Mouse (Mus musculus) c-Kit-positive CD71-positive TER-119-positive erythroid progenitor cells, embryonic 14.5 days (primary cell): ENCODE data around the gene Dis3.
A peak's percentile ranks its signal among the peaks of the same experiment; 100 is the strongest.

Experiments
- DNase-seq: peaks from one replicate; pipeline ENCODE4 v3.0.0-alpha.2; 2013; ENCODE audit warnings: low spot score

Dis3 gene

DNA sequence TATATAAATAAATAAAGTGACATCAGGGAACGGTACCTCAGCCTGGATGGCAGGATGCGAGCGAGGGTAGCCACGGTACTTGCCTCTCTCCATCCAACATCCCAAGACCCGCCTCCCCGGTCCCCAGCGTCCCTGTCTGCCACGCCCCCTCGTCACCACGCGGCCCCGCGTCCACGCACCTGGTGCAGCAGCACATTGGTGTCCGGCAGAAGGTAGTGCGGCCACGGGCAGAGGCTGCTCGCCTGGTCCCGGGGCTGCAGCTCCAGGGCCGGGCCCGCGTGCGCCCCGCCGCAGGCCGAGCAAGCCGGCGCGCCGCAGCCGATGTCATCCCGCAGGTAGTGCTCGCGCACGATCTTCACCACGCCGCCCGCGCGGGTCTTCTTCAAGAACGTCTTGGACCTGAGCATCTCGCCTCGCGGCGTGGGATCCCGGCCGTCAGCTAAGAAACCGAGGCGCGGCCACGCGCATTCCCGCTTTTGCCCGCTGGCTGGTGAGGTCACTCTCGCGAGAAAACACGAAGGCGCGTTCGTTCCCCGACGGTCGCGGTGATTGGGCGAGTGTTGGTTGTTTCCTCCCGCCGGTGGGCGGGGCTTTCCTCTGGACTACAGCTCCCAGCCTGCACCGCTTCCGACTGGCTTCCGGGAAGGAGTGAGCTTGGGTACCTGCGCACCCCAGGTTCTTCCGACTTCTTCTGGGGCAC lies at the start of gene Dis3, which contains the start of gene Pibf1:
TSS of gene Dis3 (minus strand) at position 504 of the 700 bp plus-strand sequence.
TSS of gene Pibf1 (plus strand) at position 158 of the 700 bp plus-strand sequence.
- peak; percentile 98 for DNase-seq

DNA sequence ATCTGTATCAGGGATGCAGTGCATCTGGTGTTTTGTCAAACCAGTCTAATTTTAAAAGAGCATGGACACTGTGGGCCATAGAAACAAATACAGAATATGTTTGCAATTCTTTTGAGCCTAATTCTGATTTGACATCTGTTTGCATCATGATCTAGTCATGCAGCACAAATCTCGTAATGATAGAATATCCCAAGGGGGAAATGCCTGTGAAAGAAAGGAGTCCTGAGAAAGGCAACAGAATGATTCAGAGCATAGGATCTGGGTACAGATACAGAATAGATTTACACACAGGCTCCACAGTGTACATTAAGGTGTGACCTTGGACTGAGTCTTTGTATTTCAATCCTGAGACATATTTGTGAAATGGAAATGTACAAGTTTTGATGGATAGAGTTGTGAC lies 47.3 kb upstream of the Dis3 start:
- DNase-seq = no peak

DNA sequence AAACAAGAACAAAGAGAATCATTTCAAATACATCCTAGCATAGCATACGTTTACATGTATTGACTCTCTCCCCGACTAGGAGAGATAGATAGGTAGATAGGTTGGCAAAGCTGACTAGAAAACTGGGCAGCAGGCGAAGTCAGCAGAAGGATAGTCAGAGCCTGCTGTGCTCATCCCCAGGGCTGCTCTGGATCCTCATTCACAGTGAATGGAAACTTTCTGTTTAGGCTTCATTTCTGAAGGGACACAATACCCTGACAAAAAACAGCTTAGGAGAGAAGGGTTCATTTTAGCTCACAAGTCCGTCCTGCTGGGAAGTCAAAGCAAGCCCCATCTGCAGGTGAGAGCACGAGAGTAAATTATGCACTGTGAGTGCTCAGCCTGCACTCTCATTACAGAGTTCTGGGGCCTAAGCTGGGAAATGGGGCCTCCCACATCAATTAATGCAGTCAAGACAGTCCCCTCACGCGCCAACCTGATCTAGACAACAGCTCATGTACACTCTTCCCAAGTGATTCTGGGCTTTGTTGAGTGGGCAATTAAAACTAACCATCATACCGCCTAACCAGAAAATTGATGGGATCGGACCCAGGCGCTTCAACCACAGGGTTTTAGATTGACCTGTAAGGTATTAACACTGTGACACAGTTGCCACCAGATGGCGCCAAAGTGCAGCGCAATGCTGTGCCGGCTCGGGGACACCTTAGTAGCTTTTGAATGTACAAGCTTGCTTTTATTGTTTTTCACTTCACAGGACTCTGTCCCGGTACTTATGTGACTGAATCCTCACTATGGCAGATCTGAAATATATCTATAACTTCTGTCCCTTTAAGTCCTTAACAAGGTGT lies 42.4 kb upstream of the Dis3 start:
- DNase-seq = peak; percentile 75

DNA sequence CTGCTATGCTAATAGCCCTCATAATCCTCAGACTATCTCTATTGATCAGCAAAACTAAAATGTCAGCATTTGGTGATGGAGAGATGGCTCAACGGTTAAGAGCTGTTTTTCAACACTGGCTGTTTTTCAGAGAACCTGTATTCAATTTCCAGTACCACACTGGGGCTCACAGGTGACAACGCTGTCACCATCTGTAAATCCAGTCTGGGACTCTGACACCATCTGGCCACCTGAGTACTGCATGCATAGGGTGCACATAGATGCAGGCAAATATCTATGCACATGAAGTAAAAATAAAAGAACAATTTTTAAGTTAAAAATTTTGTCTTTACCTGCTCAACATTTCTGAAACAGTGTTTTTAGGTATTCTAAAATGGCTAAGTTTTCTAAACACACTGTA lies 40.5 kb upstream of the Dis3 start:
- DNase-seq = no peak

DNA sequence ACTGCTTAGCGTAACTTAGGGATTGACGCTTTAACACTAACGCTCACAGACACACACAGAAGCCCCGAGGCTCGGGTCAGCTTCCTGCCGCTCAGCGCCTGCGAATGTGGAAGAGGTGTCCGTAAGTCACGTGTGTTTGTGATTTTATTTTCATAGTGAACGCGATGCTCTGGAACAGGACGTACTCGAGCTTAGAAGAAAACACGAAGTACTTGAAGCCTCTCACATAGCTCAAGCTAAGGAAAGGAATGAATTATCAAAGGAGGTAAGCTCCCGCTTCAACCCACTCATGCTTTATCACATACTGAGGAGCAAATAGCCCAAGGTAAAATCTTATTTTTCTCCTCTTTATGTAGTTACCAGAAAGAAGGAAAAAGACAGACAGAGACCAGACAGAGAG lies 36.7 kb upstream of the Dis3 start:
- DNase-seq = no peak

DNA sequence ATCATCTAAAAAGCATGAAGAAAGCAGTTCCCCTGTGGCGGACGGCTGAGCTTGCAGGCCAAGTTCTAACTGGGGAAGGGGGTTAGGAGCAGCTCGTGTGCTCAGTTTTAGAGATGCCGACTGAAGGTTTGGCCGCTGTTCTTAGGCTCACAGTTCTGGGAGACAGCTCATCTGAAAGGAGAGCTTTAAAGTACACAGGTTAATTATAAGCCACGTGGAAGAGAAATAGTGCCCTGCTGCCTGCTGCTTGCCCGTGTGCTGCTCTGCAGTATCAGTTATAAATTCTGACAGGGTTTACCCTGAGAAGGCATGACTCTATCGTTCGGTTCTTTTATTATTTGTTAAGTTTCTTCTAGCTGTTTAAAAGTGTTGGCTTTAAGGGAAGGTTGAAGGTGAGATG lies 36.2 kb upstream of the Dis3 start:
- DNase-seq = no peak

DNA sequence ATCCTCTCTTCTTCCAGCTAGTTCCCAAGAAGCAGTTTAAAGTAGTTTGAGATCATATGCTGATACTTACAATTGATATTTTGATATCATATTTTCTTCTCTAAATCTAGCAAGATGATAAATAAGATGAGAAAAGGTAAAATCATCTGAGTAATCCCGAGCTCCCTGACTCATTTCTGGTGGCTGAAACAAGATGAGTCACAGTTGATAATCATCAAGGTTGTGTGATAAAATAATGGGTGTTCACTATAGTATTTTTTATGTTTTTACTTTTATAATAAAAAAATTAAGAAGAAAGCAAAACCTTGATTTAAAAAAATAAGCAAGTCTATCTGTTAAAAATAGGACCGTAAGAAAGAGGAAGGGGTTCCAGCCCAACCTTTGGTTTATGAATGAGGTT lies 34.5 kb upstream of the Dis3 start:
- DNase-seq = no peak

DNA sequence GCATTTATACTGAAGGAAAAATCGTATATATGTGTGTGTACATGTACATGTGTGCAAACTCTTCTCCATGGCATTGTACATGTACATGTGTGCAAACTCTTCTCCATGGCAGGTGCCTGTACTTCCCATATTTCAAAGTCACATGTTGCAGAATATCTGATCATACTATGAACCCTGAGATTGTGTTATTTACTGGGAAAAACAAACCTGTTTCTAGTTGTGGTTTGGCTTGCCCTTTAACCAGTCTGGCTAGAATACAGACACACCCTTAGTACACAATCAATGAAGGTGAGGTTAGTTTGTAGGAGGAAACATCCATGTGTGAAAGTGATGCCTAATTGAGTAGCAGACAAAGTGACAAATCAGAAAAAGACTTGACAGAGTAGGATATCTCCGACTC lies 29.5 kb upstream of the Dis3 start:
- DNase-seq = no peak

DNA sequence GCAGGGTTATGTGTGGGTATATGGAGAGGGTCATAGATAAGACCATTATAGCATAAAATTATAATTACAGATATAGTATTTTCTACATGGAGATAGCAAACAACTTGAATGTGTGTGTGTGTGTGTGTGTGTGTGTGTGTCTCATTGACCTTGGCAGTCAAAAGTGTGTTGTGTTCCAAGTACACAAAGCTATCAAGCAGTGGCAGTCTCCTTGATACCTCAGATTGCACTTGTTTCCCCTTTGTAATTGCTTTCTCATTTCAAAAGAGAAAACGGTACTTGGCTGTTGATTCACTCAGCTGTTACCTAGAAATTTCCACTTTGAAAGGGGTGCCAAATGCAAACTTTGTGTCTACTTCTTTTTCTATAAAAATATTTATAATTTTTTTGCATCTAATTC lies 27.9 kb upstream of the Dis3 start:
- no peak for DNase-seq

DNA sequence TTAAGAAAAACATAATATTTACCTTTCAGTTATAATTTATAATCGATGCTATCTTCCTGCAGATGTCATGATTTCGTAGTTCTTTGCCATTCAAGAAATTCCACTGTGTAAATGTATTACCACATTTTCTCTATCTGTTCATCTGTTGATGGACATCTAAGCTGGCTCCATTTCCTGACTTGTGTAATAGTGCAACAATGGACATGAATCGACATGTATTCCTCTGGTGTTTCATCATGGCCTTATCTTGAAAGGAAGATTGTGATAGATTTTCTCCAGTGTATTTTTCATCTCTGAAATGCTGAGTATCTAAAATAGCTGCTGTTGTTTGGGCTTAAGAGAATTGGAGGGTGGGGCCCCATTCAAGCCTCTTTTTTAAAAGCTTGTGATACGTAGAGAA lies 27.1 kb upstream of the Dis3 start:
- DNase-seq = no peak

DNA sequence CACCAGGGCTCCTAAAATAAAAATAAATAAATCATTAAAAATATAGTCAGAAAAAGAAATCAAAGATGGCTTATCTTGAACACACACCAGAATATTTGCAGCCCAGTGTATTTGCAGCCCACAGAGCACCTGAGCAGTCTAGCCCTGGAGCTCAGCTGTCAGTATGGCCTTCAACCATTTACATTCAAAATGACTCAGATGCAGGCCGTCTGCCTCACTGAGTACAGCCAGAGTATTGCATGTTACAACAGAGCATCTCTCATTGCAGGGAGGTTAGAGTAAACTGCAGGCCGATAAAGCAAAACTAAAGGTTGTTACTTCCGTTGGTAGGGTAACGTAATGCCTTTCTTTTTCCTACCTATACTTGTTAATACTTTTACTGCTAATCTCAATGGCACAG lies 24.5 kb upstream of the Dis3 start:
- DNase-seq = no peak

DNA sequence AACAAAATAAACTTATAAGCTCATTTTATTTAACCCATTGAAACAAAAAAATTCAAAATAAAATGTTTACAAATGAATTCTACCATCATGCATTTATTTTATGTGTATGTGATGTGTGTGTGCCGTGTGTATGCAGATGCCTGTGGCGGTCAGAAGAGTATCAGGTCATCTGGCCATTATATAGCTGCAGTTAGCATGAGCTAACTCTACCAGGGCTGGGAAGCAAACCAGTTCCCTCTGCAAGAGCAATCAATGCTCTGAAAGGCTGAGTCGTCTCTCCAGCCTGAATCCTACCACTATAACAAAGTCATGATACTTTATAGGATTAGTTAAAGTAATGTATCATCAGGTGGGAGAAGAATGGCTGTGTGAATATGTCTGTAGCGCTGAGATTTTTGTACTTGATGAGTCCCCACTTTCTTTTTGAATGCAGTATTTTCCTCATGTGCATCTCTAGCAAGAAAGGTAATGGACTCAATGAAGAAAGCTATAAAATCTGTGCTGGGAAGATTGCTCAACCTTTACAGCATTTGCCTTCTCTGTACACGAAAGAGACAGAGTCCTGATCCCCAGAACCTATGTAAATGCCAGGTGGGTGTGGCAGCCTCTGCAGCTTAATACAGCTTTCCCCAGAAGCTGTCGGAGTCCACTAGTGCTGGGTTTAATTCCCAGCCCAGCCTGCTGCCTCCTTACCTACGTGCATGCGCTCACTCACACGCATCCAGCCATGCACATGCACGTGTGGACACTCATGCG lies 22.2 kb upstream of the Dis3 start:
- no peak for DNase-seq

DNA sequence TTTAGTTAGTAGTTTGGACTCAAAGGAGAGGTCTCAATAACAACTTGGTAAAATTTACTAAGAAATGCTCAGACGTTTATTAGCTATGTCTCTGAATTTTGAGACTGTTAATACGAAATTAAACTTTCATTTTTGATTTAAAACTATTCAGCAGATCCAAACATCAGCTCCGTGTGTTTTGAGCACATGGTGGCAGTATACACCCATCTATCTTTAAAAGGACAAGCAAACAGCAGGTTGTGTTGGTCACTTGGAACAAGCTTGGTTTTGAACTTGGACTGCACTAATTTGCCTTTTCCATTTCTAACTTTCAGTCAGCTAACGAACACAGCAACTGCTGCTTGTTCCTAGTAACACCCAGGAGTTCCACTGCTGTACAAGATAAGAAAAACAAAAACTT lies 18.0 kb upstream of the Dis3 start:
- no peak for DNase-seq

DNA sequence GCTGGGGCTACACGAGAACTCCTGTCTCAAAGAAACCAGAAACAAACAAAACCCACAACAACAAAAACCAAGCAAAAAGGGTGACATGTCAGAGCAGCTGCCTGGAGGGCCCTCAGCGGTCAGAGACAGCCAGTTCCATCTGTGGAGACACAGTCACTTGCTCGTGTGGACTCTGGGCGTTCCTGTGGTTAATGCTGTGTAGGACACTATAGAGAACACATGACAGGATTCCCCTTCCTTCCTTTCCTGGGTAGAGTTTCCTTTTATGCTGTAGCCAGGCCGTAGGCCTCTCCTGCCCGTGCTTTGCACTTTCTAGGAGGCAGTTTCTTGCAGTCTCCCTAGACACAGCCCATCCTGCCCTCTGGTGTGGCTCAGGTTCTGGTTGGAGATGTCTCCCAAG lies 9.2 kb upstream of the Dis3 start:
- no peak for DNase-seq

DNA sequence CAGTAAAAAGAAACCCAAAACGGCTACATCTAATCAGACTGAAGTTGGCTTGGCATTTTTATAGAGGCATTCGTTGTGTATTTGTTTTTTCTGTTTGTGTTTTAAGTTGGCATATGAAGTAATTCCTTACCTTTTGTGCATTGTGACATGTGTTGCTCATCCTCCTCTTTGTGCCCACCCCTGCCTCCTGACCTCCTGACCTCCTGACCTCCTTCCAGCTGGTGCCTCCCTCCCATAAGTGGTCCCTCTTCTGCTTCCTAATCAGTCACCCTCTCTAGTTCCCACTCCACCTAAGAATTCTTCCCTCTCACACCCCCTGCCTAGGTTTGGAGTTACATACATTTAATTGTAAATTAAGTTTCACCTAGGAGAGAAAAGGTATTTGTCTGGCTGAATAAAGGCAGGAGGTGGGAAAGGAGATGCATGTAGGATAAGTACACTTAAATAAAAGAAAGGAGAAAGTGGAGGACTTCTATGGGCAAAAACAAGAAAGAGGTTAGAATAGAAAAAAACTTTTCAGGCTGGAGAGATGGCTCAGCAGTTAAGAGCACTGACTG lies 8.1 kb upstream of the Dis3 start:
- DNase-seq = no peak

DNA sequence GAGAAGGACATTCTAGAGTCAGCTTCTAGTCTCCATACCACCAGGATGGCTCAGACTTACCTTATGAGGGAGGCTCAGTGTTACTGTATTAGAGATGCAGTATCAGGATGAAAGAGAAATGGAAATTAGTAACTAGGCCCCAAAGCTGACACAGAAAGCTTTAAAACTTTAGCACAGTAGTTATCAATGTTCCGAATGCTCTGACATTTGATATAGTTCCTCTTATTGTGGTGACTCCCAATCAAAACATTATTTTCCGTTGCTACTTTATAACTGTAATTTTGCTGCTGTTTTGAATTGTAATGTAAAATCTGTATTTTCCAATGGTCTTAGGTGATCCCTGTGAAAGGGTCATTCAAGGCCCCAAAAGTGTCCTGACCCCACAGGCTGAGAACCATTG lies 7.1 kb upstream of the Dis3 start:
- DNase-seq = no peak

DNA sequence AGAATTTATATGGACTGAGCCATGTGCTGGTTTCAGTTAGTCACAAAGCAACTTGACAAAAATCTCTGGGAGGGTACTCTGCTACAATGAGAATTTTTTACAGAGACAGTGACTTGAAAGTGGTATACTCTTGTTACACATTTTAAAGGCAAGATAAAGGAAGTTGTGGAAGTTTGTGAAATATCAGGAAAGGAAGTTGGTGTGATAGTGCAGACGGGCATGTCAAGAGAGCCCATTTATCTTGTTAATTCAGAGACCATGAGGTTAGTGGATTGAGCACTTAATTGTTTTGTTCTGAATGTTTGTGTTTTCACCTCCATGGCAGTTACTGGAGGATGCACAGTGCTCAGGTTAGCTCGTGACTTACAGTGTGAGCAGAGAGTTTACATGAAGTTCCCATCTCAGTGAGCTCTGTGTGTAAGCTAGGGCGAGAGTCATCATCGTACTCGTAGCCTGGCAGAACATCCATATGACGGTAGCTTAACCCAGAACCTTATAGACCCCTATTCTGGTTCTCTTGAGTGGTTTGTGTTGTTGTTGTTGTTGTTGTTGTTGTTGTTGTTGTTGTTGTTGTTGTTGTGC lies 5.1 kb upstream of the Dis3 start:
- no peak for DNase-seq

DNA sequence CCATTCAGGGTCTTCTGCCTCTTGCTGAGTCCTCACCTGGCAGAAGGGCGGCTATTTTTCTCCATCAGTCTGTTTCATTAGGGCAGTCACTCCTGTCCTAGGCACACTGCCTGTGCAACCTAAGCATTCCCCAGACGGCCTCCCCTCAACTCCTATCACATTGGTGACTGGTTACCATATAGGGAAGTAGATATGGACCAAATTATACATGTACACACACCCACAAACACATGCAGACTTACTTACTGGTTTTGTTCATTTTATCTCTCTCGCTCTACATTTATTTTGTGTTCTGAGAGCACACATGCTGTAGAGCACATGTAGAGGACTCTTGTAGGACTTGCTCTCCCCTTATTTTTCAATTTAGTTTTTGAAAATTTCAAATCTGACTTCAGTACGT lies 3.5 kb upstream of the Dis3 start:
- no peak for DNase-seq

DNA sequence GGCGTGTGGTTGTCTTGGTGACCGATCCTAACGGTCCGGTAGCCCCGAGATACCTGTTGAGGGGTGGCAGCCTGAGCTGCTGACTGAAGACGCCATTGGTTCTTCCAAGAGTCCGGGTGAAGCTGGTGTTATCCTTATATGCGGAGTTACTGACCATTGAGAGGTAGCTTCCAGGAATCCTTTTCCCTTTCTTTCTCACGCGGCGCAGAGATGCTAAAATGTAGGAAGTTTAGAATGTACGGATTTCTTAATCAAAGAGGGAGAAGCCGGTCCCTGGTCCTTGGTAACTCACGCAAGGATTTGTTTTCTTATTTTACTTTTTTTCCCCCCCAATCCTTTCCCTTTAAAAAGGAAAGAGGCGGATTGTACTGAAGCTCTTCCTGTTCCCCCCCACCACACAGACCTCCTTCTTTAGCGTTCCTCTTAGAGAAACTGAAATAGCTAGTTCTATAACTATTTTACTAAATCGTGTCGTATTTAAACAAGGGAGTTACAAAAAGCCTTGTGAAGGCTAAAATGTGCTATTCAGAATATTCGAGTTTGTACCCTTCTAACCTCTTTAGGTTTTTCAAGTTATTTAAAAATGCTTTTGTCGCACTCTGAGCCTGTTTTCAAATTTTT lies 507 bp upstream of the Dis3 start:
- no peak for DNase-seq

DNA sequence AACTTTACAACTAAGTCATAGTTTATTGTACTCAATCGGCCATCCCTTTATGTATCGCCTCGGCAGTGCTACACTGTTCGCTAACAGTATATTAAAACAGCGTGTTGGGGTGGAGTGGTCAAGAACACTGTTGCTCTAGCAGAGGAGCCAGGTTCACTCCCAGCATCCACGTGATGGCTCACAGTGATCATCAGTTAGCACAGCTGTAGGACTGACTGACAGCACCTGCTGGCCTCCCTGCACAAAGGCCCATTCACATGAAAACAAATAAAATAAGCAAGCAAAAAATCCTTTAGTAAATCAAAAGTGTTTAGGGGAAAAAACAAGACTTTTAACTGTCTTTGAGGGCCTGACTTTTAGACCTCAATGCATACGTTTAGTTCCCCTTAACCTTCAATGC lies 10.6 kb downstream of the Dis3 start:
- no peak for DNase-seq

DNA sequence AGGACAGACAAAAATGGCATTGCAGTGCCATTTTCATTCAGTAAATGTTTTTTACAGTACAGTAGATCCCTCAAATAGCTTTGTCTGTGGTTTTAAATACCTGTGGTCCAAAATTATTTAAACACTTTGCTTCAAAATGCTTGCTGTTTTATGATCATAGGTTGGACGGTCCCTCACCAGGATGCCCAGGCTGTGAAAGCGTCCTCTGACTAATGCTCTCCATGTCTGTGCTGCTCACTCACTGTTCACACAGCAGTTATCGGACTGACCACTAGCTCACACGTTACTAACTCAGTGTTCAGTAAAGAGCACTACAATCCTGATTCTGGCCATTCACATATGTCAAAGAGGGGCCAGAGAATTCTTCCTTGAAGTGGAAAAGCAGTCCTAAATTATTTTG lies 28.4 kb downstream of the Dis3 start:
- DNase-seq = no peak

DNA sequence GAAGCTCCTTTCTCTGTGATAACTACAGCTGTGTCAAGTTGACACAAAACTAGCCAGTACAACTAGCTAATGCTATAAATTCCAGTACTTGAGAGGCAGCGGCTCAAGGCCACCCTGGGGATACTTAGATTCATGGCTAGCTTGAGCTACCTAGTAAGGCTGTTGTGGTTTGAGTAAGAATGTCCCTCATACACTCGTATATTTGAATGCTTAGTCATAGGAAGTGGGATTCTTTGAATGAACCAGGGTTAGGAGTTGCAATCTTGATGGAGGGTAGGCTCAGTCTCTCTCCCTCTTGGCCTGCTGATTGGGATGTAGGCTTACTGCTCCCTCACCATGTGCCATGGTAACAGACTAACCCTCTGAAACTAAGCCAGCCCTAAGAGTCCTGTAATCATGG lies 36.5 kb downstream of the Dis3 start:
- no peak for DNase-seq
